Mouse (Mus musculus): Measurements from ENCODE around the gene Srarp. TPM values are rescaled to one million over a fixed set of nuclear protein-coding genes. Genes with fewer than 3 reads are reported as not detected.

Gene Srarp
- polyA plus RNA-seq (2012; ENCODE audit: insufficient read depth, insufficient read length, low replicate concordance, missing spikeins): not detected in 2 replicates

- 89% methylated on average over 1 of the region's 1 CpGs for WGBS
- no peak for TF ChIP-seq POLR2A (IDR thresholded peaks at IDR 0.05; ENCODE audit: insufficient read depth, low read depth, low read length)
- TF ChIP-seq CTCF (IDR thresholded peaks at IDR 0.05; ENCODE audit: insufficient read depth, low read depth, low read length): no peak
- H3K4me3 ChIP-seq (ENCODE audit: insufficient read depth, low read depth, low read length): no peak within 1 kb of the TSS
- H3K27ac ChIP-seq (ENCODE audit: insufficient read depth, low read depth, low read length): no peak within 1 kb of the TSS
- H3K4me1 ChIP-seq (ENCODE audit: control insufficient read depth, insufficient read depth, low read length): no peaks in the 10 kb centered on the region
Measured at GRCm38 (mm10) chr4:141435974-141436373, at the start of gene Srarp. Gene Srarp (minus strand): TSS chr4:141436105.

DNA sequence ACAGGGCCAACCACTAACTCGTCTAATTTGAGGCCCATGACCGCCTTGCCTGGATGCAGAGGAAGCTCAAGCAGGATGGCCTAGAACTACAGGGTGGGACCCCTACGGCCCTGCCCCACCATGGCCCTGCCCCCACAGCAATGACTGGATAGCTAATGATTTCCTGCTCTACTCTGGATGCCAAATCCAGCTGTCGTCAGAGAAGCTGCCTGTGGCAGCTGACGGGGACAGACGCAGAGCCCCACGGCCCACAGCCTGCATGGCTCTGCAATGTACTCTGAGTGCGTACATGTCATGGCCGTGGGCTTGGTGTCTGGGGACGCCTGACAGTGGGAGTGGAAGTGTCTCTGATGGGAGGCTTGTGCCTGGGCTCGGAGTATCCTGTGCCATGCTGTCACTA, 48.2 kb upstream of the Srarp start:
- Histone ChIP-seq H3K27ac (ENCODE audit: insufficient read depth, low read depth, low read length) (no peak overlapping the region), H3K4me1 (ENCODE audit: control insufficient read depth, insufficient read depth, low read length) (peaks cover 4% of the 10 kb centered on the region), H3K4me3 (ENCODE audit: insufficient read depth, low read depth, low read length) (no peak overlapping the region)
- 69% methylated on average over 11 of the region's 11 CpGs for WGBS
- TF ChIP-seq POLR2A (IDR thresholded peaks at IDR 0.05; ENCODE audit: insufficient read depth, low read depth, low read length) (no peak), CTCF (IDR thresholded peaks at IDR 0.05; ENCODE audit: insufficient read depth, low read depth, low read length) (no peak)

DNA sequence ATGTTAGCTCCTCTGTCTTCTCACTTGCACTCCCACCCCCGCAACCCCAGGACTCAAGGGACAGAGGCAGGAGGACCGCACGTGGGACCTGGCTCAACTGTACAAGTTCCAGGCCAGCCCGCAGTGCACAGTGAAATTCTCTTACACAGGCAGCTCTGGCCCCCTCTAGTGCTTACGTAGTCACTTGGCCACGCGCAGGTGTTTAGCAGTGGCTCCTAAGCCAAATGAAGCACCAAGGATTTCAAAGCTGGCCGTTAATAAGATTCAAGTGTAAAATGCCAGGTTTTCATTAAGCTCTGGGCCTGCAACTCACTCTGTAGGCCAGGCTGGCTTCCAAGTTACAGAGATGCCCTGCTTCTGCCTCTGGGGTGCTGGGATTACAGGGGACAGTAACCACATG, 43.5 kb upstream of the Srarp start:
- no peak overlapping the region for H3K27ac ChIP-seq (ENCODE audit: insufficient read depth, low read depth, low read length)
- TF ChIP-seq CTCF (IDR thresholded peaks at IDR 0.05; ENCODE audit: insufficient read depth, low read depth, low read length) (no peak), POLR2A (IDR thresholded peaks at IDR 0.05; ENCODE audit: insufficient read depth, low read depth, low read length) (no peak)
- no peak overlapping the region for H3K4me3 ChIP-seq (ENCODE audit: insufficient read depth, low read depth, low read length)
- 67% methylated on average over 8 of the region's 8 CpGs for WGBS
- peaks cover 40% of the 10 kb centered on the region for H3K4me1 ChIP-seq (ENCODE audit: control insufficient read depth, insufficient read depth, low read length)

DNA sequence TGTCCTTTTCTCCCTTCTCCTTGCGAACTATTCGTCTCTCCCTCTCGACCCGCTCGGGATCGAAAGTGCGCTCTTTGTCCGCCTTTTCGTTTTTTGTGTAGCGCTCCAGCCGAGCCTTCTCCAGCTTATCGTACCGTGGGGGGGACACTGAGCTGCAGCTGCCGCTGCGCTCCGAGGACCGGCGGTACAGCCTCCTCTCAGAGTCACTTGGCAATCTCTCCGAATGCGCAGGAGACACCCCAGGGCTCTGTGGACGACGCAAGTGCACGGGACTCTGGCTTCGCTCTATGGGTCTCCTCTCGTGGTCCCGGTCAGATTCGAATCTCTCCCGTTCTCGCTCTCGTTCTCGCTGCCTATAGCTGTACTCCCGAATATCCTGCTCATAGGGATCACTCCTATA, 42.9 kb upstream of the Srarp start:
- WGBS: 61% methylated on average over 32 of the region's 32 CpGs
- no peak for TF ChIP-seq POLR2A (IDR thresholded peaks at IDR 0.05; ENCODE audit: insufficient read depth, low read depth, low read length)
- H3K27ac ChIP-seq (ENCODE audit: insufficient read depth, low read depth, low read length): peak overlapping the region; percentile 26; the same call in 1 of the 2 replicates
- peaks cover 40% of the 10 kb centered on the region for H3K4me1 ChIP-seq (ENCODE audit: control insufficient read depth, insufficient read depth, low read length)
- no peak overlapping the region for H3K4me3 ChIP-seq (ENCODE audit: insufficient read depth, low read depth, low read length)

DNA sequence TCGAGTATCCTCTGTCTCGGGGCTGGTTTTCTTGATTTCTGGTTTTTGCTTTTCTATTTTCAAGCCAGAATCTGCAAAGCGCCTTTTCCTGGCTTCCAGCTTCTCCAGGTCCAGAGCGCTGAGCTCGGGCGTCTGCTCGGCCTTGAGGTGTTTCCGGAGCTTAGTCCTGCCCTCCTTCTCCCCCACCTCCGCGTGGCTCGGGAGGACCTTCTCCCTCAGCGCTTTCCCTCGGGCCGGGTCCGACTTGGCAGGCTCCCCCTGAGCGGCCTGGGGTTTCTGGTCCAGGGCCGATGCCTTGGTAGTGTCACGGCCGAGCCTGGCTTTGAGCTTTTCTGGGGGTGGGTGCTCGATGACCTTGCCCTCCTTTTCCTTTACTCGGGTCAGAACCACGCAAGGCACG, 42.3 kb upstream of the Srarp start:
- WGBS: 55% methylated on average over 23 of the region's 23 CpGs
- TF ChIP-seq CTCF (IDR thresholded peaks at IDR 0.05; ENCODE audit: insufficient read depth, low read depth, low read length): no peak
- TF ChIP-seq POLR2A (IDR thresholded peaks at IDR 0.05; ENCODE audit: insufficient read depth, low read depth, low read length): no peak

GRCm38 (mm10) chr4:141477681-141478102, 41.8 kb upstream of the Srarp start:
- peak overlapping the region; percentile 17; the same call in 1 of the 2 replicates for H3K27ac ChIP-seq (ENCODE audit: insufficient read depth, low read depth, low read length)
- no peak for TF ChIP-seq POLR2A (IDR thresholded peaks at IDR 0.05; ENCODE audit: insufficient read depth, low read depth, low read length)
- no peak for TF ChIP-seq CTCF (IDR thresholded peaks at IDR 0.05; ENCODE audit: insufficient read depth, low read depth, low read length)
- WGBS: 35% methylated on average over 16 of the region's 16 CpGs
- H3K4me1 ChIP-seq (ENCODE audit: control insufficient read depth, insufficient read depth, low read length): peaks cover 40% of the 10 kb centered on the region
- H3K4me3 ChIP-seq (ENCODE audit: insufficient read depth, low read depth, low read length): no peak overlapping the region

More for the DNA sequence above, 42.3 kb upstream of the Srarp start:
- H3K27ac ChIP-seq (ENCODE audit: insufficient read depth, low read depth, low read length): peak overlapping the region; percentile 26
- H3K4me1 ChIP-seq (ENCODE audit: control insufficient read depth, insufficient read depth, low read length): peaks cover 40% of the 10 kb centered on the region
- no peak overlapping the region for H3K4me3 ChIP-seq (ENCODE audit: insufficient read depth, low read depth, low read length)

- TF ChIP-seq POLR2A (IDR thresholded peaks at IDR 0.05; ENCODE audit: insufficient read depth, low read depth, low read length) (no peak), CTCF (IDR thresholded peaks at IDR 0.05; ENCODE audit: insufficient read depth, low read depth, low read length) (no peak)
- H3K27ac ChIP-seq (ENCODE audit: insufficient read depth, low read depth, low read length): no peak overlapping the region
- 74% methylated on average over 19 of the region's 19 CpGs for WGBS
- no peak overlapping the region for H3K4me3 ChIP-seq (ENCODE audit: insufficient read depth, low read depth, low read length)
- peaks cover 39% of the 10 kb centered on the region for H3K4me1 ChIP-seq (ENCODE audit: control insufficient read depth, insufficient read depth, low read length)
Measured at GRCm38 (mm10) chr4:141474431-141474830, 38.5 kb upstream of the Srarp start.

GRCm38 (mm10) chr4:141472641-141473321, 36.9 kb upstream of the Srarp start:
- Histone ChIP-seq H3K4me3 (ENCODE audit: insufficient read depth, low read depth, low read length) (no peak overlapping the region), H3K27ac (ENCODE audit: insufficient read depth, low read depth, low read length) (no peak overlapping the region), H3K4me1 (ENCODE audit: control insufficient read depth, insufficient read depth, low read length) (peaks cover 27% of the 10 kb centered on the region)
- 89% methylated on average over 32 of the region's 32 CpGs for WGBS
- TF ChIP-seq CTCF (IDR thresholded peaks at IDR 0.05; ENCODE audit: insufficient read depth, low read depth, low read length) (no peak), POLR2A (IDR thresholded peaks at IDR 0.05; ENCODE audit: insufficient read depth, low read depth, low read length) (no peak)

DNA sequence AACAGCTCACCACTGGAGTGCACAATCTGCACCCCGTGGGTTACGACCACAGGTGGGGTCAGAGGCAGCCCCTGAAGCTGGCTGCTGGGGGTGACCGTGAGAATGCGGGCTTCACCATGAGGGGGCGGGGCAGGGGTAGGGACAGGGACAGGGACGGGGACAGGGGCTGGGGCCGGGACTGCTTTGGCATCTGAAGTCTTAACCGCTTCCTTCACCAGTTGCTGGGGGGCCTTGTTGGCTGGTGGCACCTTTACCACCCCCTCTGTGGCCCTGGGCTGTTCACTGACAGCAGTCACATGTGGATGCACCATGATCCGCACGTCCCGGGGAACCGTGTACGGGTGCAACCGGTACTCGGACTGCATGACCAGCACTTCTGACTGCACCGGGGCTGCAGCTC, 35.6 kb upstream of the Srarp start:
- 97% methylated on average over 16 of the region's 16 CpGs for WGBS
- H3K4me1 ChIP-seq (ENCODE audit: control insufficient read depth, insufficient read depth, low read length): peaks cover 16% of the 10 kb centered on the region
- no peak overlapping the region for H3K4me3 ChIP-seq (ENCODE audit: insufficient read depth, low read depth, low read length)
- TF ChIP-seq CTCF (IDR thresholded peaks at IDR 0.05; ENCODE audit: insufficient read depth, low read depth, low read length) (no peak), POLR2A (IDR thresholded peaks at IDR 0.05; ENCODE audit: insufficient read depth, low read depth, low read length) (no peak)
- H3K27ac ChIP-seq (ENCODE audit: insufficient read depth, low read depth, low read length): no peak overlapping the region

Data from olfactory bulb, adult 2 months (tissue).